Mouse (Mus musculus) spleen, adult 2 months (tissue): ENCODE results near the gene Sgip1.

Source experiments
- CTCF ChIP-seq: fragments of 200-500 bp; IDR thresholded peaks from 2 replicates; pipeline ENCODE4 v1.5.1; 2011; ENCODE audit warnings: mild to moderate bottlenecking, inconsistent platforms; ENCODE audit not compliant: insufficient read depth, insufficient read length, insufficient replicate concordance; ENCODE audit errors: extremely low read depth
- POLR2A ChIP-seq: fragments of 200-500 bp; IDR thresholded peaks from 2 replicates; pipeline ENCODE4 v1.6.1; 2011; ENCODE audit warnings: low read depth, low read length, inconsistent platforms

DNA sequence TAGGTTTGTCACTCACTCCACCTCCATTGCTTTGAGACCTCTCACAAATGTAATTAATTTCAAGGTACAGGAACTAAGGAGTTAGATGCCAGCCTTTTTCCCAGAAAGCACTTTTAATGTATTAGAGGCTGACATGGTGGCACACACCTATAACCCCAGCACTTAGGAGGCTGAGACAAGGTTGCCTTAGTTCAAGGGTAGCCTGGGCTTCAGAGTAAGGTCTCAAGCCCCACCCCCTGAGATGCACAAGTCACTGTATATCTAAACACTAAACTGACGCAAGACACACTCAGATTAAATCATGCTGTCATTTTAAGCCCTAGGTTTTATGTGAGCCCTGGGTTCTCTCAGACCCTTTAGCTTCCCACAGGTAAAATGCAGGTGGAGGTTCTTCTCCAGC lies 92.1 kb downstream of the Sgip1 start:
- TF ChIP-seq POLR2A (no peak), CTCF (no peak)
